9 mouse cellular contexts compared by ENCODE assay signal in the genomic region with DNA sequence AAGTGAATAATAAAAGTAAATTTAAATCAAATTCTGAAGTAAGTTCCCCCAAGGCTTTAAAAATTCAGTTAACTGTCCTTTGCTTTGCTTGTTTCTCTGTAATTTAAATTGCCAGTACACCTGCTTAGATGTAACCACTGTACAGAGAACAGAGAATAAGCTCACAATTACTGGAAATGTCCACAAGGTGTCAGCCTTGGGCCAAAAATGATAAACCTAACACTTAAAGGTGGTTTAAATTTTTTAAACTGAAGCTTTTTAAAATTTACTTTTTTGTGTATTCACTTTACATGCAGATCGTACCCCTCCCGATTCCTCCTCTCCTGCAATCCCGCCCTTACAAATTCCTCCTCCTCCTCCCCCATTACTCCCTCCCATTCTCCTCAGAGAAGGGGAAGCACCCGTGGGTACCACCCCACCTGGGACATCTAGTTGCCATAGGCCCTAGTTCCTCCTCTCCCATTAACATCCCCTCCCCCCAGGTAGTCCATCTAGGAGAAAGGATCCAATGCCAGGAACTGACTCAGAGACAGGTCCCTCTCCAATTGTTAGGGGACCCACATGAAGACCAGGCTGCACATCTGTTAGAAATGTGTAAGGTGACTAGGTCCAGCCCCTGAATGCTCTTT.
A peak's percentile ranks its signal among the peaks of the same experiment; 100 is the strongest.
DNase-seq lines count a peak whose midpoint lies in the region; ATAC-seq lines count a peak whose summit lies in the region.
"Had no signal": no experiment of that assay in that cellular context is flagged by ENCODE, and none has a peak within 500 bp of the region (broad histone marks: within the 10 kb centered on the region; RNA-seq: fewer than 3 reads in every experiment).

No protein-coding gene starts in this region.

- H3K36me3 ChIP-seq in heart, embryonic 12.5 days, result no peaks in the 10 kb centered on the region
- no peaks in the 10 kb centered on the region for H3K36me3 ChIP-seq in limb, embryonic 12.5 days
- H3K36me3 ChIP-seq: stomach, embryonic 15.5 days had no signal

- H3K4me1 ChIP-seq in heart, embryonic 12.5 days (replicated peaks), result no peaks in the 10 kb centered on the region
- no peaks in the 10 kb centered on the region for H3K4me1 ChIP-seq in limb, embryonic 12.5 days (replicated peaks)
- H3K4me1 ChIP-seq: stomach, embryonic 15.5 days had no signal

- H3K4me3 ChIP-seq in heart, embryonic 12.5 days, result no peak overlapping the region
- H3K4me3 ChIP-seq in limb, embryonic 12.5 days (replicated peaks), result no peak overlapping the region
- H3K4me3 ChIP-seq: stomach, embryonic 15.5 days had no signal

- H3K27me3 ChIP-seq in heart, embryonic 12.5 days (replicated peaks), result no peaks in the 10 kb centered on the region
- H3K27me3 ChIP-seq in limb, embryonic 12.5 days, result no peaks in the 10 kb centered on the region
- H3K27me3 ChIP-seq: stomach, embryonic 15.5 days had no signal

- H3K9ac ChIP-seq in heart, embryonic 12.5 days, result no peak overlapping the region
- H3K9ac ChIP-seq in limb, embryonic 12.5 days (replicated peaks), result no peak overlapping the region
- H3K9ac ChIP-seq: stomach, embryonic 15.5 days had no signal

- H3K9me3 ChIP-seq in heart, embryonic 12.5 days (replicated peaks), result no peaks in the 10 kb centered on the region
- H3K9me3 ChIP-seq in limb, embryonic 12.5 days, result no peaks in the 10 kb centered on the region
- H3K9me3 ChIP-seq: stomach, embryonic 15.5 days had no signal

- ATAC-seq in heart, embryonic 12.5 days (ENCODE audit: insufficient number of reproducible peaks, low FRiP score), result no peak
- ATAC-seq in limb, embryonic 12.5 days (ENCODE audit: insufficient number of reproducible peaks, insufficient read depth, low FRiP score, low TSS enrichment, low read depth), result 0 out of 2 replicates have a peak, but pooled peaks have one; percentile 31

- no peak overlapping the region for H3K4me2 ChIP-seq in heart, embryonic 12.5 days
- no peak overlapping the region for H3K4me2 ChIP-seq in limb, embryonic 12.5 days
- H3K4me2 ChIP-seq: stomach, embryonic 15.5 days had no signal

- H3K27ac ChIP-seq in heart, embryonic 12.5 days (ENCODE audit: poor library complexity, severe bottlenecking), result no peak overlapping the region
- H3K27ac ChIP-seq in limb, embryonic 12.5 days, result no peak overlapping the region
- H3K27ac ChIP-seq: stomach, embryonic 15.5 days had no signal

- peak; percentile 7 for DNase-seq in heart, adult 8-10 months (ENCODE audit: low spot score)
- peak; percentile 38 for DNase-seq in R1 (ENCODE audit: low read depth, low spot score)
- DNase-seq in embryo, embryonic 9.5 days (ENCODE audit: extremely low spot score), result peak; percentile 33
- peak; percentile 42 for DNase-seq in hindlimb bud, embryonic 11.5 days (ENCODE audit: extremely low spot score, low read depth, low spot score)
- peak; percentile 79 for DNase-seq in retina, embryonic 14.5 days (ENCODE audit: low spot score)
- DNase-seq in spleen, postnatal 36 days (ENCODE audit: low spot score in 2 of 2), result no peak

- WGBS in heart, embryonic 12.5 days, result 25% methylated on average over 4 of the region's 4 CpGs
- WGBS in limb, embryonic 12.5 days, result 27% methylated on average over 4 of the region's 4 CpGs

Comparison
In these comparisons a context has a peak if more than half of its experiments do, and no peak if none do; other contexts are left out.
1. DNase-seq: peak in heart, adult 8-10 months (single experiment), R1 (single experiment), embryo, embryonic 9.5 days (single experiment), hindlimb bud, embryonic 11.5 days (single experiment) and retina, embryonic 14.5 days (single experiment); none in spleen, postnatal 36 days (0 of 2).